Mouse (Mus musculus): ENCODE results near the gene Gpam.
A peak's percentile ranks its signal among the peaks of the same experiment; 100 is the strongest.

Gene Gpam

DNA sequence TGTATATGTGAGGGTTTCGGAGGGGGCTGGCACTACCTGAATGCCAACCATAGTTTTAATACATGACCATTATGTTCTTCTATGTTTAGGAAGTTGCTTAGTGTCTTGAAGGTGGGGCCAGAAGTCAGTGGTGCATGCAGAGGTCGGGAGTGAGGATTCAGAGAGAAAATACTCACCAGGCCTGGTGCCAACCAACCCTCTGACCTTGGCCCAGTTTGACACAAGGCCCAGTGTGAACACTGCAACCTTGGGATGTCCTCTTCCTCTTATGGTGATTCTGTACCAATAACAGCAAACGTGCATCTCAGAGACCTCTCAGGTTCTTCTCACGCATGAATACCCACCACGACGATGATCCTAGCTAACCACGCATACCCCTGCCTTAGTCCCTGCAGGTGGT, 11.5 kb upstream of the Gpam start:
- no peak for DNase-seq (ENCODE audit: low spot score)

DNA sequence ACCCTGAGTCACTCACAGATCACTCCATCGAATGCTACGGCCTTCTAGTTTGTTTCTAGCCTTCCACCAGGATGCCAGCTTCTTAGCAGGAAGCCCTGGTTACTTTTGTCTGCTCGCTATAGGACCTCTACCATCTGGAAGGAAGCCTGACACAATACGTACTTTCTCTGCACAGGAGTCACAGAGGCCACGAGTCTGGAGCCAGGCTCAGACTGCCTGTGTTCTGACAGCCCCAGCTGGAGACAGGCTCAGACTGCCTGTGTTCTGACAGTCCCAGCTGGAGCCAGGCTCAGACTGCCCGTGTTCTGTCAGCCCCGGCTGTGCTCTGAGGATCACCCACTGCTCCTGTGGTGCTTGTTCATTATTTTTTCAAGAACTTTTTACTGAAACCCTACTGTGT, 10.8 kb upstream of the Gpam start:
- DNase-seq (ENCODE audit: low spot score), result no peak

- no peak for DNase-seq (ENCODE audit: low spot score)
Observed at GRCm38 (mm10) chr19:55136693-55137427, 9.8 kb upstream of the Gpam start.

GRCm38 (mm10) chr19:55135918-55136317, 8.9 kb upstream of the Gpam start:
- DNase-seq (ENCODE audit: low spot score), result no peak

GRCm38 (mm10) chr19:55134521-55134920, 7.5 kb upstream of the Gpam start:
- DNase-seq (ENCODE audit: low spot score), result no peak

DNA sequence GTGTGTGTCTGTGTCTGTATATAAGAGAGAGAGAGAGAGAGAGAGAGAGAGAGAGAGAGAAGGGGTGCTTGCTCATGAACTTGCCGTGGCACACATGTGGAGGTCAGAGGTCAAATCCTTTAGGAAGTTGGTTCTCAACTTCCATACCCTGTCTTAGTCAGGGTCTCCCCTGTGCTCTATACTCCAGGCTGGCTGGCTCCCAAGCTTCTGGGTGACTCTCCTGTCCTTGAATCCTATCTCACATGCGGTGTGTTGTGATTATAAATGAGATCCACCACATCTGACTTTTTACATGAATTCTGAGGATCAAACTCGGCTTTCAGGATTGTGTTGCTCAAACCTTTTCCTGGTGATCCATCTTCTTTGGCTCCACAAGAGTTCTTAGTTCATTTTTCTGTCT, 5.4 kb upstream of the Gpam start:
- DNase-seq (ENCODE audit: low spot score), result no peak

DNA sequence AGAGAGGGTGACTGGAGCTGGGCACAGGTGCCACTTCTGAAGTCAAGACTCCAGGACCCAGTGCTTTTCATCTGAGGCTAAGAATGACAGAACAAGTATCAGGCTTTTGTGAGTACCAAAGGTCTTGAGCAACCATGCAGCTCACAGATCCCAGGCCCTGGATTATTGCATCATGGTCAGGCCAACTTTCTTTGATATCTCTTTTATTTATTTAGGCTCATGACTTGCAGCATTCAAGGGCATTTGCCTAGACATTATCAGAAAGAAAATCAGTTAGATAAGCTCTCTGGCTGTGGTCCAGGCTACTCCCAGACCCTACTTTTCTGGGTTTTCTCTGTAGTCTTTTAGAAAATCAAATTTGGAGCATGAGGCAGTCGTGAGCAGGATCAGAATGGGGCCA, 4.7 kb upstream of the Gpam start:
- DNase-seq (ENCODE audit: low spot score), result no peak

DNA sequence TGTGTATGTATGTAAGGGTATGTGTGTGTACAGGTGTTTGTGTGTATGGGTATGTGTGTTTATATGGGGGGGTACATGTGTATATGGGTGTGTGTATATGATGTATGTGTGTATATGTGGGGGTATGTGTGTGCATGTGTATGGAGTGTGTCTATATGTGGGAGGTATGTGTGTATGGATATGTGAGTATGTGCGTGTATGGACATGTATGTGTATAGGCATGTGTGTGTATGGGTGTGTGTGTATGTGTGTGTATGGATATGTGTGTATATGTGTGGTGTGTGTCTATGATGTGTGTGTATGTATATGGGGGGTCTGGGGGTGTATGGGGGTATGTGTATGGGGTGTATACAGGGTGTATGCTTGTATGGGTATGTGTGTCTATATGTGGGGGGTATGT, 1.4 kb upstream of the Gpam start:
- DNase-seq (ENCODE audit: low spot score), result no peak

- no peak for DNase-seq (ENCODE audit: low spot score)
Observed at GRCm38 (mm10) chr19:55125456-55125855, 1.6 kb downstream of the Gpam start.

GRCm38 (mm10) chr19:55123001-55123536, 4.0 kb downstream of the Gpam start:
- DNase-seq (ENCODE audit: low spot score), result no peak

DNA sequence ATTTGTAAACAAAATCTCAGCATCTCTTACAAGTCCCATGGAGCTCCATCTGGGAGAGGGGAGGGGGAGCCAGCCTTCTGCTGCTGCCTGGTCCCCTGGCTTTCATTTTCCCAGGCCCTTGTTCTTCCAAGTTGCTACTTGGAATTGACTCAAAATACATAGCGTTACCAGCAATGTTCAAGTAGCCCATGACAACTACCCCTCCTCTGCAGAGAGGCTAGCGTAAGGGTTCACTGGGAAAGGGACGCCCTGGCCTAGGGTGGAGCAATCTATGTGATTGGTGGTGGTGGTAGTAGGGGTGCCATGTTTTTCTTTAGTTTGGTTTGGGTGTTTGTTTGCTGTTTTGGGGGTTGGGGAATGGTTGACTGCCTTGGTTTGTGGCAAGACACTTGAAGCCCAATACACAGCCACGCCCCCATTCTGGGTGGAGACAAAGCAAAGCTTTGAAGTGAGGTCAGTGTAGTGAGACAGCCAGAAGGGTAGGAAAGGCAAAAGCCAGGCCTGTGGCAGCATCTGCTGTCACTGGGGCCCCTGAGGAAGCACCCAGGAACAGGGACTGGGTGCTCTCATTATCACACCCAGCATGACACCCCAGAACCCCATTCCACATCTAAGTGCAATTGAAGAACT, 4.6 kb downstream of the Gpam start:
- no peak for DNase-seq (ENCODE audit: low spot score)

DNA sequence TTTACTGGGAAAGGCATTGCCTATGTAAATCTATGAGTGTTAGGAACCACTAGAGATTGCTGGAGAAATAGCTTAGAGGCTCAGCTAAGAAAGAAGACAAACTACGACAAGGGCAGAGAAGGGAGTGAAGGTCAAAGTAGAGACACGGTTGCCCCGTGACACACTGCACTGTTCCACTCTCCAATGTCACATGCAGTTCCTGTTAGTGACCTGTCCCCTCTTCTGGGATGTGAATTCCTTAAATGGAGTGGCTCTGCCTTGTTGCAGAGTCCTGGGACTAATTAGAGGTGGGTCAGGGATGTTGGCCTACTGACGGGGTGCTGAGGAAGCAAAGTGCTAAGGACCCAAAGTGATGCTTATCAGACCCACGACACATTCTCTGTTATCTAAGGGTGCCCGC, 5.2 kb downstream of the Gpam start:
- no peak for DNase-seq (ENCODE audit: low spot score)

- DNase-seq (ENCODE audit: low spot score), result no peak
Observed at GRCm38 (mm10) chr19:55120518-55121244, 6.4 kb downstream of the Gpam start.

- no peak for DNase-seq (ENCODE audit: low spot score)
Observed at GRCm38 (mm10) chr19:55119541-55119940, 7.5 kb downstream of the Gpam start.

GRCm38 (mm10) chr19:55117991-55118390, 9.0 kb downstream of the Gpam start:
- DNase-seq (ENCODE audit: low spot score), result no peak

GRCm38 (mm10) chr19:55117059-55117815, 9.8 kb downstream of the Gpam start:
- no peak for DNase-seq (ENCODE audit: low spot score)

DNA sequence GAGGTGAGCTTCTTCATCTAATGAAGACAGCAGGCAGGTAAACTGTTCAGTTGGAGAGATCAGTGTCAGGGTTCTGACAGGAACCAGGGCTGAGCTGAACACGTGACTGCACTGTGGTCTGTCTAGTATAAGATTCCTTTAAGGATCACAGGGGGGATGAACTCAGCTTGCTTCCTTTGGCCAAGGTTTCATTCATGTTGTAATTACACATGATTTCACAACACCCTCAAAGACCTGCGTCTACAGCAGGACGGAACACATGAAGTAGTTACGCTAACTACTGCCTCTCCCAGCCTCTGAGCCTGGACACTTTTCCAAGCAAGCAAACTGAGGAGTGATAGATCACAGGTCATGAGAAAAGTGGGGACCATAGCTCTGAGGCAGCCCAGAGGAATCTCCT, 11.5 kb downstream of the Gpam start:
- no peak for DNase-seq (ENCODE audit: low spot score)

GRCm38 (mm10) chr19:55114825-55115395, 12.1 kb downstream of the Gpam start:
- no peak for DNase-seq (ENCODE audit: low spot score)

GRCm38 (mm10) chr19:55107896-55108295, 19.1 kb downstream of the Gpam start:
- DNase-seq (ENCODE audit: low spot score), result no peak

- DNase-seq (ENCODE audit: low spot score), result no peak
Observed at GRCm38 (mm10) chr19:55105969-55106368, 21.1 kb downstream of the Gpam start.

- peak; percentile 65 for DNase-seq (ENCODE audit: low spot score)
Observed at GRCm38 (mm10) chr19:55103081-55103830, 23.8 kb downstream of the Gpam start.

Measured in urinary bladder, postnatal 14 days (tissue).